Mouse (Mus musculus) spleen, adult 2 months (tissue): Measurements from ENCODE around the gene Slirp.

Source experiments
- CTCF ChIP-seq: fragments of 200-500 bp; IDR thresholded peaks from 2 replicates; pipeline ENCODE4 v1.5.1; 2011; ENCODE audit warnings: mild to moderate bottlenecking, inconsistent platforms; ENCODE audit not compliant: insufficient read depth, insufficient read length, insufficient replicate concordance; ENCODE audit errors: extremely low read depth
- POLR2A ChIP-seq: fragments of 200-500 bp; IDR thresholded peaks from 2 replicates; pipeline ENCODE4 v1.6.1; 2011; ENCODE audit warnings: low read depth, low read length, inconsistent platforms

DNA sequence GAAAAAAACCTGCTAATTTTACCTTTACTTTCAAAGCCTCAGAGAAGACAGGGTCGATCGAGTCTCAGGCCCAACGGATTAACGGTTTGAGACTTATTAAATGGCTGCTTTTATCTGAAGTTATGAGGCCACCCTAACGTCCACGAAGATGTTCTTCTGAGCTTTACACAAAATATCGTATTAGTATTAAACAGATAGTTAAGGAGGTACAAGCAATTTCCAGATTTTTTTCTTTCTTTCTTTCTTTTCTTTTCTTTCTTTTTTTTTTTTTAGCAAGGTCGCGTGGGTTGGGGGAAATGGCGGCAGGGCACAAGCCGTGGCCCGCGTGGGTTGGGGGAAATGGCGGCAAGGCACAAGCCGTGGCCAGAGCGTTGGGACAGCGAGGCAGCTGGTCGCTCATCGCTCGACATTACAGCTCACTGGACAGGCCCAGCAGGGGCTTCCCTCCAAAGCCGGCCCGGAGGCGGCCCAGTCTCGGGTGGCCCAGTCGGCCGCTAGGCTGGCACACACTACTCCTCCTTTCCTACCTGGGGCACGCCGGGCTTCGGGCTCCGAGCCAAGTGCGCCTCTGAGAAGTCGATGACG lies 489 bp upstream of the Slirp start:
- TF ChIP-seq POLR2A: no peak
- no peak for TF ChIP-seq CTCF
